Mouse (Mus musculus) sigmoid colon, adult 10 weeks (tissue): ENCODE measurements around the gene Pex5. TPM values are rescaled to one million over a fixed set of nuclear protein-coding genes. Genes with fewer than 3 reads are reported as not detected.

Source experiments
- polyA plus RNA-seq: library from polyadenylated mRNA; stranded (reverse); fragments of 350-450 nt; fragmentation: Illumina TruSeq; extraction: RNeasy Lipid Tissue Mini Kit (QIAGEN cat#74804); gene quantifications from one replicate; pipeline ENCODE4 v1.2.3, GENCODE M21; 2014; ENCODE audit warnings: low read depth, low replicate concordance

Pex5 gene
- 6.4 TPM for polyA plus RNA-seq

DNA sequence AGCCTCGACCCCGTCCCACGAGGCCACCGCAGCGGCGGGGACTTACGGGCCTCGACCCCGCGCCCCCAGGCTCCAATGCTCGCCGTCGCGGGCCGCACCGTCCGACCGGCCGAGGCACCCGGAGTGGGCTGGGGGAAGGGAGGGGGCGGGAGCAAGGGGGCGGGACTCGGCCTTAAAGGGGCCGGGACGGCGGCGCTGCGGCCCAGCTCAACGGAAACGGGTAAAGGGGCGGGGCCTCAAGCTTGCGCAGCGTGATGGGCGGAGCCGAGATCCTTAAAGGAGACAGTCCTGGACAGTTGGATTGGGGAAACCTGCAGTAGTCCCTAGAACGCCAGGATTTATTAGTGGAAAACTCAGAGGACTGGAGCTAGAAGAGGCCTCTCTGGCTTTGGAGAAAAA lies at the start of gene Pex5:
Pex5 (minus strand) TSS at position 141 of the 399 bp plus-strand sequence.

Other genes starting within 250 kb of the Pex5 start
- gene Vmn2r27, start 183.2 kb downstream of the Pex5 start, polyA plus RNA-seq, result not detected
- gene Cd163, start 110.4 kb downstream of the Pex5 start, polyA plus RNA-seq, result 9.3 TPM
- not detected for gene Clstn3, start 49.7 kb upstream of the Pex5 start, polyA plus RNA-seq
- gene C1rl, start 78.0 kb upstream of the Pex5 start, polyA plus RNA-seq, result 1.1 TPM
- gene C1ra, start 97.3 kb upstream of the Pex5 start, polyA plus RNA-seq, result 11.3 TPM
- 103 TPM for gene C1s1, start 127.3 kb upstream of the Pex5 start, polyA plus RNA-seq
- gene C1rb, start 155.2 kb upstream of the Pex5 start, polyA plus RNA-seq, result not detected
- 0.16 TPM for gene C1s2, start 221.0 kb upstream of the Pex5 start, polyA plus RNA-seq
- gene Lpcat3, start 248.0 kb upstream of the Pex5 start, polyA plus RNA-seq, result 44.6 TPM